Mouse (Mus musculus): ENCODE data around the gene Upk3a. TPM values are rescaled to one million over a fixed set of nuclear protein-coding genes. Genes with fewer than 3 reads are reported as not detected.

The Upk3a gene
- total and polyA plus RNA-seq, 2 experiments from 2014 or later = 125 TPM; not detected in 1

- no peak overlapping the region for H3K27ac ChIP-seq (ENCODE audit: low read depth)
- H3K4me1 ChIP-seq (ENCODE audit: control insufficient read depth, insufficient read depth) = no peaks in the 10 kb centered on the region
- H3K36me3 ChIP-seq (replicated peaks; ENCODE audit: control insufficient read depth, insufficient read depth, low read length) = peaks cover 39% of the 10 kb centered on the region
- ATAC-seq (ENCODE audit: insufficient read depth, low read depth) (no peak), DNase-seq (ENCODE audit: low spot score) (no peak)
- 87% methylated on average over 2 of the region's 2 CpGs for WGBS
- H3K9ac ChIP-seq (replicated peaks; ENCODE audit: low read depth, low read length) = no peak overlapping the region
- no peaks in the 10 kb centered on the region for H3K27me3 ChIP-seq (ENCODE audit: control insufficient read depth, insufficient read depth, low read length)
- no peaks in the 10 kb centered on the region for H3K9me3 ChIP-seq (replicated peaks; ENCODE audit: control insufficient read depth, low read length)
- H3K4me3 ChIP-seq (ENCODE audit: low read depth, low read length) = no peak overlapping the region
- no peak for TF ChIP-seq EP300 (IDR thresholded peaks at IDR 0.05; ENCODE audit: low read depth)
- no peak for TF ChIP-seq CTCF (IDR thresholded peaks at IDR 0.05; ENCODE audit: low read depth)
- no peak overlapping the region for H3K4me2 ChIP-seq (ENCODE audit: low read depth, low read length)
Observed at GRCm38 (mm10) chr15:85063421-85063820, 46.5 kb downstream of the Upk3a start.

- H3K27ac ChIP-seq (ENCODE audit: low read depth) = no peak overlapping the region
- no peak overlapping the region for H3K9ac ChIP-seq (replicated peaks; ENCODE audit: low read depth, low read length)
- no peaks in the 10 kb centered on the region for H3K4me1 ChIP-seq (ENCODE audit: control insufficient read depth, insufficient read depth)
- no peaks in the 10 kb centered on the region for H3K9me3 ChIP-seq (replicated peaks; ENCODE audit: control insufficient read depth, low read length)
- no peak overlapping the region for H3K4me2 ChIP-seq (ENCODE audit: low read depth, low read length)
- no peak for ATAC-seq (ENCODE audit: insufficient read depth, low read depth)
- no peaks in the 10 kb centered on the region for H3K36me3 ChIP-seq (replicated peaks; ENCODE audit: control insufficient read depth, insufficient read depth, low read length)
- 22% methylated on average over 2 of the region's 2 CpGs for WGBS
- peak; percentile 35 for DNase-seq (ENCODE audit: low spot score)
- TF ChIP-seq EP300 (IDR thresholded peaks at IDR 0.05; ENCODE audit: low read depth) = no peak
- TF ChIP-seq CTCF (IDR thresholded peaks at IDR 0.05; ENCODE audit: low read depth) = peak; percentile 81
- no peak overlapping the region for H3K4me3 ChIP-seq (ENCODE audit: low read depth, low read length)
- no peaks in the 10 kb centered on the region for H3K27me3 ChIP-seq (ENCODE audit: control insufficient read depth, insufficient read depth, low read length)
Observed at GRCm38 (mm10) chr15:85070561-85070960, 53.6 kb downstream of the Upk3a start.

Other genes starting within 250 kb of the Upk3a start
- 0.04 and 0.19 TPM in 2 replicates for gene Phf21b, start 161.1 kb upstream of the Upk3a start, total RNA-seq (2014; rRNA removed; ENCODE audit: low replicate concordance)
- 0.05 TPM in 2 replicates for gene Phf21b, start 161.1 kb upstream of the Upk3a start, polyA plus RNA-seq (2015; fragmentation: Nextera tagmentation; extraction: Ambion mirVana)
- gene Gm29666, start 97.1 kb upstream of the Upk3a start, total RNA-seq (2014; rRNA removed; ENCODE audit: low replicate concordance) = 0.08 and 0.12 TPM in 2 replicates
- 0.10 and 0.16 TPM in 2 replicates for gene Gm29666, start 97.1 kb upstream of the Upk3a start, polyA plus RNA-seq (2015; fragmentation: Nextera tagmentation; extraction: Ambion mirVana)
- gene Nup50, start 93.7 kb upstream of the Upk3a start, total RNA-seq (2014; rRNA removed; ENCODE audit: low replicate concordance) = 11.8 and 14.6 TPM in 2 replicates
- gene Nup50, start 93.7 kb upstream of the Upk3a start, polyA plus RNA-seq (2015; fragmentation: Nextera tagmentation; extraction: Ambion mirVana) = 10.7 and 11.4 TPM in 2 replicates
- 18.7 and 27.3 TPM in 2 replicates for gene 5031439G07Rik, start 28.6 kb upstream of the Upk3a start, total RNA-seq (2014; rRNA removed; ENCODE audit: low replicate concordance)
- 2.2 TPM in 2 replicates for gene 5031439G07Rik, start 28.6 kb upstream of the Upk3a start, polyA plus RNA-seq (2015; fragmentation: Nextera tagmentation; extraction: Ambion mirVana)
- 9.9 and 11.1 TPM in 2 replicates for gene Fam118a, start 11.8 kb downstream of the Upk3a start, total RNA-seq (2014; rRNA removed; ENCODE audit: low replicate concordance)
- gene Fam118a, start 11.8 kb downstream of the Upk3a start, polyA plus RNA-seq (2015; fragmentation: Nextera tagmentation; extraction: Ambion mirVana) = 10.5 and 11.5 TPM in 2 replicates
- gene Smc1b, start 114.8 kb downstream of the Upk3a start, total RNA-seq (2014; rRNA removed; ENCODE audit: low replicate concordance) = not detected in 2 replicates
- gene Smc1b, start 114.8 kb downstream of the Upk3a start, polyA plus RNA-seq (2015; fragmentation: Nextera tagmentation; extraction: Ambion mirVana) = 0.04 and 0.15 TPM in 2 replicates
- not detected in 2 replicates for gene Ribc2, start 114.9 kb downstream of the Upk3a start, total RNA-seq (2014; rRNA removed; ENCODE audit: low replicate concordance)
- gene Ribc2, start 114.9 kb downstream of the Upk3a start, polyA plus RNA-seq (2015; fragmentation: Nextera tagmentation; extraction: Ambion mirVana) = 0.11 and 0.14 TPM in 2 replicates
- gene Fbln1, start 188.8 kb downstream of the Upk3a start, total RNA-seq (2014; rRNA removed; ENCODE audit: low replicate concordance) = 81.1 and 85.9 TPM in 2 replicates
- 52.9 and 62.6 TPM in 2 replicates for gene Fbln1, start 188.8 kb downstream of the Upk3a start, polyA plus RNA-seq (2015; fragmentation: Nextera tagmentation; extraction: Ambion mirVana)

Measured in heart, postnatal 0 days (tissue).